Mouse (Mus musculus): ENCODE measurements at regions not wholly inside any gene's neighbourhood (a gene's known extent, or its start where the extent isn't known, plus 50 kb on each side); places are given as distances from the start of the nearest gene placed in this dataset.

GRCm38 (mm10) chr7:136056876-136057484 lies 340.8 kb upstream of the Mki67 start:
- no peak for DNase-seq

- no peak for DNase-seq
These were observed 342.2 kb upstream of the Mki67 start for GRCm38 (mm10) chr7:136058319-136058718.

- DNase-seq: no peak
These were observed 342.9 kb upstream of the Mki67 start for GRCm38 (mm10) chr7:136058751-136059681.

GRCm38 (mm10) chr7:136059896-136060295 lies 343.7 kb upstream of the Mki67 start:
- no peak for DNase-seq

- DNase-seq: no peak
These were observed 344.3 kb upstream of the Mki67 start for GRCm38 (mm10) chr7:136060339-136061073.

GRCm38 (mm10) chr7:136062658-136063057 lies 346.5 kb upstream of the Mki67 start:
- DNase-seq: no peak

GRCm38 (mm10) chr7:136065038-136065678 lies 349.0 kb upstream of the Mki67 start:
- DNase-seq: no peak

- DNase-seq: no peak
These were observed 349.5 kb upstream of the Mki67 start for GRCm38 (mm10) chr7:136065679-136066055.

GRCm38 (mm10) chr7:136070881-136071280 lies 354.7 kb upstream of the Mki67 start:
- no peak for DNase-seq

GRCm38 (mm10) chr7:136071331-136071730 lies 355.2 kb upstream of the Mki67 start:
- DNase-seq: no peak

- DNase-seq: no peak
These were observed 357.2 kb upstream of the Mki67 start for GRCm38 (mm10) chr7:136073265-136073799.

- no peak for DNase-seq
These were observed 357.9 kb upstream of the Mki67 start for GRCm38 (mm10) chr7:136074043-136074442.

GRCm38 (mm10) chr7:136081534-136082252 lies 365.5 kb upstream of the Mki67 start:
- DNase-seq: no peak

GRCm38 (mm10) chr7:136082253-136082867 lies 366.2 kb upstream of the Mki67 start:
- DNase-seq: no peak

- no peak for DNase-seq
These were observed 366.8 kb upstream of the Mki67 start for GRCm38 (mm10) chr7:136083005-136083404.

- no peak for DNase-seq
These were observed 367.6 kb upstream of the Mki67 start for GRCm38 (mm10) chr7:136083571-136084342.

- no peak for DNase-seq
These were observed 372.6 kb upstream of the Mki67 start for GRCm38 (mm10) chr7:136088785-136089184.

- DNase-seq: no peak
These were observed 378.7 kb upstream of the Mki67 start for GRCm38 (mm10) chr7:136094681-136095360.

GRCm38 (mm10) chr7:136104021-136104420 lies 387.9 kb upstream of the Mki67 start:
- DNase-seq: no peak

- no peak for DNase-seq
These were observed 396.0 kb upstream of the Mki67 start for GRCm38 (mm10) chr7:136112163-136112562.

Measured in B cell, adult 2 months (primary cell).